Mouse (Mus musculus) kidney, adult 2 months (tissue): ENCODE measurements at regions not wholly inside any gene's neighbourhood (a gene's known extent, or its start where the extent isn't known, plus 50 kb on each side); places are given as distances from the start of the nearest gene placed in this dataset.

Source experiments
- CTCF ChIP-seq: fragments of 200-500 bp; conservative IDR thresholded peaks from 2 replicates; pipeline ENCODE4 v1.5.1; 2011; ENCODE audit warnings: low read depth, mild to moderate bottlenecking, control low read depth, low read length, moderate library complexity, mixed read lengths; ENCODE audit not compliant: insufficient read depth, insufficient read length
- POLR2A ChIP-seq: fragments of 200-500 bp; IDR thresholded peaks from one replicate; pipeline ENCODE4 v1.6.1; 2011; ENCODE audit warnings: low read depth, low read length, control low read depth

DNA sequence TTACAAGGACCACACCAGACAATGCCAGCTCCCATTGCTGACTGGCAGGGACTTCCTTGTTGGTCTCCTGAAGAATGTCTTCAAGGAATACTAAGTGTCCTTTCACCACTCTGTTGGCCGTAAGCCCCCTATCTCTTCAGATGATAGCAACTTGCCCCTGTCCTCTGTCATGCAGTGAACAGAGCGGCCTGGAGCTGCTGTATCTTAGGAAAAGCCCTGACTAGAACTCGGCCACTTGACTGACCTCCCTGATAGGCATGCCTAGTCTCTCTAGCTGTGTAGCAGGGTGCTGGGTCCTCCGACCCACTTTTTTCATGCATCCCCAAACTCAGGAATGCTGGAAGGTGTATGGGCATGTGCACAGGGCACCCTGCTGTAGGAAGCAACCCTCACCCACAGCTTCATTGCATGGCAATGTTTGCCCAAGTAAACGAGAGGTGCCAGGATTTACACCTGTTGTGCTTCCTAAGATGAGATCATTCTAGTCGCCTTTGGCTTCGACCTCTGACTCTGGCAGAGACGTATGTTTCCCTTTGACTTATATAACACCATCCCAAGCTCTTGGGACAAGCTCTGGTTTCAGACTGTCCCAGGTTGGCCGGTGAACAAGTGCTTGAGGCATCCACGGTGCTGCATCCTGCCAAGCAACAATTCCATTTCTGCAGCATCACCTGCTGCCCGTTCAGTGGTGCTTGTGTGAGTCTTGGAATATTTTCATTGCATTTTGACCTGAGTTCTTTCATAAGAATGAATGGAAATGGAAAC, 145.1 kb downstream of the Zfp36l1 start:
- TF ChIP-seq POLR2A: no peak
- TF ChIP-seq CTCF: no peak
